Mouse (Mus musculus) forebrain, embryonic 11.5 days (tissue): ENCODE data around the gene Sh3gl3. TPM values are rescaled to one million over a fixed set of nuclear protein-coding genes. Genes with fewer than 3 reads are reported as not detected.

ENCODE experiments used
- ATAC-seq: fragments of 200-750 bp; cut with Nextera tagmentation; replicated peaks from 2 replicates; pipeline ENCODE4 v1.8.0; 2017; ENCODE audit warnings: moderate TSS enrichment; ENCODE audit not compliant: low FRiP score
- DNase-seq: peaks from one replicate; pipeline ENCODE4 v3.0.0-alpha.2; 2017; ENCODE audit warnings: low spot score
- H3K27ac ChIP-seq: fragments of 300-500 bp; sonication (generic); 2 replicates; pipeline ENCODE4 v1.5.1; 2014; ENCODE audit warnings: low read depth, low read length
- H3K27me3 ChIP-seq: fragments of 300-500 bp; sonication (generic); 2 replicates; pipeline ENCODE4 v1.6.1; 2014; ENCODE audit warnings: mild to moderate bottlenecking, low read length, mixed read lengths; ENCODE audit not compliant: control insufficient read depth, insufficient read depth
- H3K36me3 ChIP-seq: fragments of 300-500 bp; sonication (generic); 2 replicates; pipeline ENCODE4 v1.6.1; 2014; ENCODE audit warnings: mild to moderate bottlenecking, low read length, moderate library complexity, mixed read lengths; ENCODE audit not compliant: control insufficient read depth, insufficient read depth
- H3K4me1 ChIP-seq: fragments of 300-500 bp; sonication (generic); replicated peaks from 2 replicates; pipeline ENCODE4 v1.6.1; 2014; ENCODE audit warnings: low read length, mixed read lengths; ENCODE audit not compliant: control insufficient read depth, insufficient read depth
- H3K4me2 ChIP-seq: fragments of 300-500 bp; sonication (generic); 2 replicates; pipeline ENCODE4 v1.6.1; 2014; ENCODE audit warnings: low read depth, mild to moderate bottlenecking, low read length, moderate library complexity, mixed read lengths; ENCODE audit not compliant: severe bottlenecking
- H3K4me3 ChIP-seq: fragments of 300-500 bp; sonication (generic); 2 replicates; pipeline ENCODE4 v1.5.1; 2014; ENCODE audit warnings: low read depth, low read length
- H3K9ac ChIP-seq: fragments of 300-500 bp; sonication (generic); 2 replicates; pipeline ENCODE4 v1.6.1; 2014; ENCODE audit warnings: low read length
- H3K9me3 ChIP-seq: fragments of 300-500 bp; sonication (generic); 2 replicates; pipeline ENCODE4 v1.6.1; 2016; ENCODE audit warnings: low read length, mixed read lengths; ENCODE audit not compliant: control insufficient read depth
- WGBS: fragments of 180-500 bp; shearing (Covaris S2); extraction: QIAGEN DNeasy Blood & Tissue Kit; methylation state at CpG from one replicate; pipeline ENCODE4 v1.1.7; 2014; 5-methylcytosine and 5-hydroxymethylcytosine counted together
- polyA plus RNA-seq: library from polyadenylated mRNA; unstranded; fragments of >200 nt; fragmentation: Nextera tagmentation; extraction: Ambion mirVana; gene quantifications from 2 replicates; pipeline ENCODE4 v1.2.1, GENCODE M21; 2014

The Sh3gl3 gene
- polyA plus RNA-seq, 1 experiment from 2014 or later = 15.4 TPM

DNA sequence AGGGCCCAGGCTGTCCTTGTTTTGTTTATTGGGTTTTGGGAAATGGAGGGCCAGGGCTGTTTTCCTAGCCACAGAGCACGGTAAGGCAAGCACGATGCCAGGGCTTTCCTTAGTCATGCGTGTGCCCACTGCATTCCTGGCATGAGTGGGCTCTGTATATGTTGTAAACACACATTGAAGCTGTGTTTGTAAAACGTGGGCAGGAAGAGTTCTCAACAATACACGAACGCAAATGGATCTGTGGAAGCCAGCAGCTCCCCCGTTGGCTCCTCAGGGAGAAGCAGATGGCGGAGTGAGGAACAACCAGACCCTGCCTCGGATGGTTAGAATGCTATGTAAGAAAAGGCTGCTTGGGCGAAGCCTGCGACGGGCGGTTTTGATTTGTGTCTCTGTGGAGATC lies 108.8 kb downstream of the Sh3gl3 start:
- no peak for ATAC-seq
- H3K4me2 ChIP-seq = no peak overlapping the region

DNA sequence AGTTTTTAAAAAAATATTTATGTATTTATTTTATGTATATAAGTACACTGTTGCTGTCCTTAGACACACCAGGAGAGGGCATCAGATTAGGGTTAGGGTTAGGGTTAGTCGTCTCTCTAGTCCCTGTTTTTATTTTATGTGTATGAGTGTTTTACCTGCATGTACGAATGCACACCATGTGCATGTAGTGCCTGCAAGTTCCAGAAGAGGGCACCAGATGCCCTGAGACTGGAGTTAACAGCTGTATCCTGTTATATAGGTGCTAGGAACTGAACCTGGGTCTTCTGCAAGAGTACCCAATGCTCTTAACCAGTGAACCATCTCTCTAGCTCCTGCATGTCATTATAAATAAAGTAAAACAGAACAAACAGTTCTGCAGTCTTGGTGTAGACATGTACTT lies 113.6 kb downstream of the Sh3gl3 start:
- Histone ChIP-seq H3K4me1 (no peaks in the 10 kb centered on the region), H3K27ac (no peak overlapping the region), H3K9me3 (no peaks in the 10 kb centered on the region), H3K27me3 (no peaks in the 10 kb centered on the region), H3K36me3 (no peaks in the 10 kb centered on the region), H3K4me3 (no peak overlapping the region), H3K4me2 (no peak overlapping the region), H3K9ac (no peak overlapping the region)
- DNase-seq (no peak), ATAC-seq (no peak)
- whole genome bisulfite sequencing = 88% methylated on average over 2 of the region's 2 CpGs

More for the DNA sequence above, 108.8 kb downstream of the Sh3gl3 start:
- DNase-seq = no peak
- Histone ChIP-seq H3K27ac (no peak overlapping the region), H3K4me3 (no peak overlapping the region), H3K9me3 (no peaks in the 10 kb centered on the region), H3K9ac (no peak overlapping the region), H3K4me1 (no peaks in the 10 kb centered on the region), H3K27me3 (no peaks in the 10 kb centered on the region), H3K36me3 (no peaks in the 10 kb centered on the region)
- 88% methylated on average over 13 of the region's 13 CpGs for WGBS

DNA sequence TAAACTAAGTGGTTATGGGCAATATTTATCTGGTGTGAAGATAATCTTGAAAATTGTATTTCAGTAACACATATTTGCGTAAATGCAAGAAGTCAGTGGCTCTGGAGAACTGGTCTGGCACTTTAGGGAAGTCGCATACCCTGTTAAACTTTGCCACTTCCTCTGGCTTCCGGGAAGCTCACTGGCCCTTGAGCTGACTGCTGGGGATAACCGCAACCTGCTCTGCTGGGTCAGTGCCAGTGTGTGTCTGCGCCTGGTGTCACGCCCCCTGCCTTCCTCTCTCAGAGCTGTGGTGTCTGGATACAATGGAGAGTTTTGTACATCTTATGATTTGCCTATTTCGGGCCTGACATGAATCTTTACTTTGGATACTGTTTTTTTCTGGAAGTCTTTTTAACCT lies 119.8 kb downstream of the Sh3gl3 start:
- DNase-seq = no peak
- WGBS = 85% methylated on average over 7 of the region's 7 CpGs
- H3K27me3 ChIP-seq = no peaks in the 10 kb centered on the region
- no peak overlapping the region for H3K4me2 ChIP-seq
- no peak overlapping the region for H3K4me3 ChIP-seq
- no peaks in the 10 kb centered on the region for H3K4me1 ChIP-seq
- no peak overlapping the region for H3K9ac ChIP-seq
- H3K9me3 ChIP-seq = no peaks in the 10 kb centered on the region
- no peak overlapping the region for H3K27ac ChIP-seq
- H3K36me3 ChIP-seq = no peaks in the 10 kb centered on the region
- no peak for ATAC-seq

DNA sequence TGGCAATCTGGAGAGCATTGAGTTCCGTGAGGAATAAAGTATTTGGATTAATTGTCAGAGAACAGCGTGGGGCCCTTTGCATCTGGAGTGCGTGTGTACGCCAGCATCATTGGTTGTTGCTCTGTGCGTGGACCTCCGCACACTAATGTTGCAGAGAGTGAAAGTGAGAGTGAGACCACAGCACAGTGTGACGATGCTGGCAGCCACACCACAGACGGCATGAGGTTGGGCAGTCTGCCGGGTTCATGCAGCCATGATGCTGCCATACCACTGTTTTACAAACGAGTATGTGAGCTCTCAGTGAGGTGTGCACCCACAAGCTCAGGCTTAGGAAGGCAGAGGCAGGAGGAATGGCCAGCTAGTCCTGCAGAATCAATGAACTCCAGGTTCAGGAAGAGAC lies 120.4 kb downstream of the Sh3gl3 start:
- Histone ChIP-seq H3K9me3 (no peaks in the 10 kb centered on the region), H3K36me3 (no peaks in the 10 kb centered on the region), H3K4me3 (no peak overlapping the region), H3K4me2 (no peak overlapping the region), H3K4me1 (no peaks in the 10 kb centered on the region), H3K27ac (no peak overlapping the region), H3K27me3 (no peaks in the 10 kb centered on the region), H3K9ac (no peak overlapping the region)
- DNase-seq (no peak), ATAC-seq (no peak)
- WGBS = 79% methylated on average over 10 of the region's 10 CpGs

GRCm38 (mm10) chr7:82294611-82295010 lies 121.0 kb downstream of the Sh3gl3 start:
- Histone ChIP-seq H3K4me1 (no peaks in the 10 kb centered on the region), H3K36me3 (no peaks in the 10 kb centered on the region), H3K27ac (no peak overlapping the region), H3K9me3 (no peaks in the 10 kb centered on the region), H3K27me3 (no peaks in the 10 kb centered on the region), H3K4me3 (no peak overlapping the region), H3K4me2 (no peak overlapping the region), H3K9ac (no peak overlapping the region)
- ATAC-seq (no peak), DNase-seq (no peak)
- WGBS = 83% methylated on average over 2 of the region's 2 CpGs

- no peak overlapping the region for H3K9ac ChIP-seq
- no peak for DNase-seq
- 57% methylated on average over 4 of the region's 4 CpGs for WGBS
- no peaks in the 10 kb centered on the region for H3K36me3 ChIP-seq
- no peak overlapping the region for H3K4me3 ChIP-seq
- H3K9me3 ChIP-seq = no peaks in the 10 kb centered on the region
- no peaks in the 10 kb centered on the region for H3K4me1 ChIP-seq
- no peak overlapping the region for H3K4me2 ChIP-seq
- H3K27ac ChIP-seq = no peak overlapping the region
- ATAC-seq = no peak
- H3K27me3 ChIP-seq = no peaks in the 10 kb centered on the region
Observed at GRCm38 (mm10) chr7:82308398-82308797, 134.8 kb downstream of the Sh3gl3 start.

DNA sequence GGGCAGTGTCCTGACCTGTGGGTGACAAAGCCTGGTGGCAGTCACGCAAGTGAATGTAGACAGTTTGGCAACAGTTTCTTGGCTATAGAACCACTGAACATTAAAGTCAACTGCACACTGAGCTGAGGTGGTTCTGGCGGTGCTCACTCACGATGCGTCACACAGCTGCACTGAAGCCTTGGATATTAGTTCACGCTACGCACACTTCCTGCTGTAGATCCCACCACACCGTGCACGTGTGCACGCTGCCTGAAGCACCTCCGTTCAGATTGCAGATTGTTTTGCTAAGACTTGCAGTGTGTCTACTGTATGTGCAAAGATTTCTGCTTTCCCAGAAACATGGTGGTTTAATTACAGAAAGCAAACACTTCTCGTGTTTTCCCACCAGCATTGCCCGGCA lies 144.9 kb downstream of the Sh3gl3 start:
- Histone ChIP-seq H3K9me3 (no peaks in the 10 kb centered on the region), H3K4me2 (no peak overlapping the region), H3K27me3 (no peaks in the 10 kb centered on the region), H3K9ac (no peak overlapping the region), H3K4me3 (no peak overlapping the region), H3K36me3 (no peaks in the 10 kb centered on the region), H3K4me1 (no peaks in the 10 kb centered on the region), H3K27ac (no peak overlapping the region)
- DNase-seq (no peak), ATAC-seq (no peak)
- WGBS = 91% methylated on average over 12 of the region's 12 CpGs

DNA sequence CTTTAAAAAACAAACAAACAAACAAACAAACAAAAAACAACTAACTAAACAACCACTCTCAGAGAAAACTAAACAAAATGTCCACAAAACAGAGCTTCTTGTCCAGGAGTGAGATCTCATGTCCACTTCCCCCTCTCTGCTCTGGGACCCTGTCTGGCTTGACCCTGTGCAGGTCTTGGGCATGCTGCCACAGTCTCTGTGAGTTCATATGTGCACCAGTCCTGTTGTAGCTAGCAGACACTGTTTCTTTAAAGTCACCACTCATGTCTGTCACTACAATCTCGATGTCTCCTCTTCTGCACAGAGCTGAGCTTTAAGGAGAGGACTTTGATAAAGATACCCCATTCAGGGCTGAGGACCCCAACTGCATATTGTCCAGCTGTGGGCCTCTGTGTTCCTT lies 153.0 kb downstream of the Sh3gl3 start:
- no peaks in the 10 kb centered on the region for H3K4me1 ChIP-seq
- ATAC-seq = no peak
- 67% methylated on average over 1 of the region's 1 CpGs for WGBS
- no peak overlapping the region for H3K27ac ChIP-seq
- DNase-seq = no peak
- H3K4me2 ChIP-seq = no peak overlapping the region
- no peak overlapping the region for H3K9ac ChIP-seq
- no peak overlapping the region for H3K4me3 ChIP-seq
- no peaks in the 10 kb centered on the region for H3K36me3 ChIP-seq
- no peaks in the 10 kb centered on the region for H3K9me3 ChIP-seq
- no peaks in the 10 kb centered on the region for H3K27me3 ChIP-seq

DNA sequence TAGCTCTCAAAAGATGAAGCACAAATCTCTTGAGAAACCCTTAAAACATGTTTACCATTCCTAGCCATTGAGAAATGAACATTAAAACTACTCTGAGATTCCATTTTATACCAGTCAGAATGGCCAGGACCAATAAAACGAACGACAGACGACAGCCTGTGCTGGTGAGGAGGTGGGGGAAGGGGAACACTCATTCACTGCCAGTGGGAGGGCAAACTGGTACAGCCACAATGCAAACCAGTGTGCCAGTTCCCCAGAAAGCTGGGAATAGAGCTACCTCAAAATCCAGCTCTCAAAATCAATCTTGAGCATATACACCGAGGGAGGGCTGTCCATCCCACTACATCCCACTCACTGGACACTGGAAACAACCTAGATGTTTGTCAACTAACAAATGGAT lies 153.6 kb downstream of the Sh3gl3 start:
- Histone ChIP-seq H3K27ac (no peak overlapping the region), H3K27me3 (no peaks in the 10 kb centered on the region), H3K4me3 (no peak overlapping the region), H3K9ac (no peak overlapping the region), H3K36me3 (no peaks in the 10 kb centered on the region), H3K4me1 (no peaks in the 10 kb centered on the region), H3K4me2 (no peak overlapping the region), H3K9me3 (no peaks in the 10 kb centered on the region)
- DNase-seq = no peak
- 71% methylated on average over 4 of the region's 4 CpGs for WGBS
- no peak for ATAC-seq
